Mouse (Mus musculus): ENCODE measurements around the gene Gm8369. TPM values are rescaled to one million over a fixed set of nuclear protein-coding genes. Genes with fewer than 3 reads are reported as not detected.
"Not testable (repeated sequence)": the region's sequence is repeated elsewhere in the genome, so short reads cannot be mapped to it uniquely, and the experiment has no call there.

The Gm8369 gene
- total and polyA plus RNA-seq, 2 experiments from 2014 or later: not detected

DNA sequence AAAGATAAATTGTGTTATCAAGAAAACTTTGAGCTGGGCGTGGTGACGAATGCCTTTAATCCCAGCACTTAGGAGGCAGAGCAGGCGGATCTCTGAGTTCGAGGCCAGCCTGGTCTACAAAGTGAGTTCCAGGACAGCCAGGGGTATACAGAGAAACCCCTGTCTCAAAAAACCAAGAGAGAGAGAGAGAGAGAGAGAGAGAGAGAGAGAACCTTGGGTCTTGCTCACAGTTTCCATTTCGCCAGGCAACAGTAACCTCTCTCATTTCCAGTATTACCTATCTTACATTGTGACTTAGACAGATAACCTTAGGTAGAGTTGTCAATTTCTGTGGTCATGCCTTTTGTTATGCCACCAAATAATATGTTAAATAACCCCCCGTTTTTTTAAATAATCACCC lies 10.6 kb downstream of the Gm8369 start:
- H3K9me3 ChIP-seq (replicated peaks; ENCODE audit: control insufficient read depth, low read length): no peaks in the 10 kb centered on the region
- no peak overlapping the region for H3K4me2 ChIP-seq (ENCODE audit: low read depth, low read length)
- no peak overlapping the region for H3K4me3 ChIP-seq (ENCODE audit: low read depth, low read length)
- H3K9ac ChIP-seq (replicated peaks; ENCODE audit: low read depth, low read length): no peak overlapping the region
- WGBS: 61% methylated on average over 6 of the region's 6 CpGs
- no peaks in the 10 kb centered on the region for H3K27me3 ChIP-seq (ENCODE audit: control insufficient read depth, insufficient read depth, low read length)
- ATAC-seq (ENCODE audit: insufficient read depth, low read depth) (no peak), DNase-seq (ENCODE audit: low spot score) (no peak)
- no peak overlapping the region for H3K27ac ChIP-seq (ENCODE audit: low read depth)
- H3K4me1 ChIP-seq (ENCODE audit: control insufficient read depth, insufficient read depth): no peaks in the 10 kb centered on the region
- TF ChIP-seq CTCF (IDR thresholded peaks at IDR 0.05; ENCODE audit: low read depth) (no peak), EP300 (IDR thresholded peaks at IDR 0.05; ENCODE audit: low read depth) (no peak)
- H3K36me3 ChIP-seq (replicated peaks; ENCODE audit: control insufficient read depth, insufficient read depth, low read length): no peaks in the 10 kb centered on the region

- H3K27me3 ChIP-seq (ENCODE audit: control insufficient read depth, insufficient read depth, low read length); ATAC-seq (ENCODE audit: insufficient read depth, low read depth); H3K9ac ChIP-seq (replicated peaks; ENCODE audit: low read depth, low read length); H3K4me3 ChIP-seq (ENCODE audit: low read depth, low read length); DNase-seq (ENCODE audit: low spot score); H3K4me2 ChIP-seq (ENCODE audit: low read depth, low read length); H3K4me1 ChIP-seq (ENCODE audit: control insufficient read depth, insufficient read depth); H3K27ac ChIP-seq (ENCODE audit: low read depth); H3K36me3 ChIP-seq (replicated peaks; ENCODE audit: control insufficient read depth, insufficient read depth, low read length); H3K9me3 ChIP-seq (replicated peaks; ENCODE audit: control insufficient read depth, low read length): not testable (repeated sequence)
- 59% methylated on average over 1 of the region's 1 CpGs for WGBS
These were observed 11.6 kb downstream of the Gm8369 start for GRCm38 (mm10) chr19:11497300-11497699.

GRCm38 (mm10) chr19:11500796-11501195 lies 15.1 kb downstream of the Gm8369 start:
- no peak overlapping the region for H3K4me2 ChIP-seq (ENCODE audit: low read depth, low read length)
- H3K27me3 ChIP-seq (ENCODE audit: control insufficient read depth, insufficient read depth, low read length): no peaks in the 10 kb centered on the region
- no peak overlapping the region for H3K9ac ChIP-seq (replicated peaks; ENCODE audit: low read depth, low read length)
- H3K4me1 ChIP-seq (ENCODE audit: control insufficient read depth, insufficient read depth): no peaks in the 10 kb centered on the region
- H3K9me3 ChIP-seq (replicated peaks; ENCODE audit: control insufficient read depth, low read length): no peaks in the 10 kb centered on the region
- ATAC-seq (ENCODE audit: insufficient read depth, low read depth): no peak
- WGBS: 69% methylated on average over 1 of the region's 1 CpGs
- DNase-seq (ENCODE audit: low spot score): no peak
- no peak overlapping the region for H3K27ac ChIP-seq (ENCODE audit: low read depth)
- no peaks in the 10 kb centered on the region for H3K36me3 ChIP-seq (replicated peaks; ENCODE audit: control insufficient read depth, insufficient read depth, low read length)
- TF ChIP-seq EP300 (IDR thresholded peaks at IDR 0.05; ENCODE audit: low read depth): no peak
- TF ChIP-seq CTCF (IDR thresholded peaks at IDR 0.05; ENCODE audit: low read depth): no peak
- H3K4me3 ChIP-seq (ENCODE audit: low read depth, low read length): no peak overlapping the region

DNA sequence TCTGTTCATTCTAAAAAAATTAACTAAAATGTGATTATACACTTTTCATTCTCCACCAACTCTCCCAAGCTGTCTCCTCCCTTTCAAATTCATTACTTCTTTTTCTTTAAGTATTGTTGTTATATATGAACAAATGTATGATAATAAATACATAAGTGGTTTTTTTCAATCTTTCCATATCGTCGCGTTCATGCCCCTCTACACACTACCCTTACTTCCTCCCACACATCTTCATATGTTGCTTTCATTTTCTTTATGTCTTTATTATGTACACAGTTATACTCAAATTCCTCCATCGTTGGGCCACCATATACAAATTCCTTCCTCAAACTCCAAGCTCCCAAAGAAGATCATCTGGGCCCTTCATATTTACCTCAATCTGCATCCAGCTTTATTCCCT lies 15.6 kb downstream of the Gm8369 start:
- WGBS: 67% methylated on average over 4 of the region's 4 CpGs
- Histone ChIP-seq H3K9ac (replicated peaks; ENCODE audit: low read depth, low read length) (no peak overlapping the region), H3K4me1 (ENCODE audit: control insufficient read depth, insufficient read depth) (no peaks in the 10 kb centered on the region), H3K36me3 (replicated peaks; ENCODE audit: control insufficient read depth, insufficient read depth, low read length) (no peaks in the 10 kb centered on the region), H3K4me2 (ENCODE audit: low read depth, low read length) (no peak overlapping the region), H3K9me3 (replicated peaks; ENCODE audit: control insufficient read depth, low read length) (no peaks in the 10 kb centered on the region), H3K27me3 (ENCODE audit: control insufficient read depth, insufficient read depth, low read length) (no peaks in the 10 kb centered on the region), H3K4me3 (ENCODE audit: low read depth, low read length) (no peak overlapping the region), H3K27ac (ENCODE audit: low read depth) (no peak overlapping the region)
- ATAC-seq (ENCODE audit: insufficient read depth, low read depth) (no peak), DNase-seq (ENCODE audit: low spot score) (no peak)
- TF ChIP-seq CTCF (IDR thresholded peaks at IDR 0.05; ENCODE audit: low read depth): no peak
- TF ChIP-seq EP300 (IDR thresholded peaks at IDR 0.05; ENCODE audit: low read depth): no peak

DNA sequence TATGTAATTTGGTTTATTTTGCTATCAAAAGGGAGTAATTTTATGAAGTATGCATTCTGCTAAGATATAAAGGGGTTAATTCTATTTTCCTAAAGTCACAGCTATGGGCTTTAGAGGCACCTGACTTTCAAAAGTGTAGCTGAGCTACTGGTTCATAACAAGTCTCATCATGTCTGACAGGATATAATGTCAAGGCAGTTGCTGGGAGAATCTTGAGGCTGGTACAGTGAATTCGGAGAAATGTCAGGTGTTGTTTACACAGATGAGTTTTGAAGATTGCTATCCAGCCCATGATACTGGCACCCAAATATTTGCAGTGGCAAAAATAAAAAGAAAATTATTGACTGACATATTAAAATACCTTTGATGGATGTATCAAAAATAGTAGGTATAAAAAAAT lies 19.1 kb downstream of the Gm8369 start:
- H3K27ac ChIP-seq (ENCODE audit: low read depth): no peak overlapping the region
- H3K4me1 ChIP-seq (ENCODE audit: control insufficient read depth, insufficient read depth): no peaks in the 10 kb centered on the region
- H3K27me3 ChIP-seq (ENCODE audit: control insufficient read depth, insufficient read depth, low read length): no peaks in the 10 kb centered on the region
- no peak for TF ChIP-seq EP300 (IDR thresholded peaks at IDR 0.05; ENCODE audit: low read depth)
- TF ChIP-seq CTCF (IDR thresholded peaks at IDR 0.05; ENCODE audit: low read depth): no peak
- no peaks in the 10 kb centered on the region for H3K9me3 ChIP-seq (replicated peaks; ENCODE audit: control insufficient read depth, low read length)
- 63% methylated on average over 1 of the region's 1 CpGs for WGBS
- H3K36me3 ChIP-seq (replicated peaks; ENCODE audit: control insufficient read depth, insufficient read depth, low read length): no peaks in the 10 kb centered on the region
- no peak overlapping the region for H3K4me2 ChIP-seq (ENCODE audit: low read depth, low read length)
- ATAC-seq (ENCODE audit: insufficient read depth, low read depth): no peak
- no peak overlapping the region for H3K4me3 ChIP-seq (ENCODE audit: low read depth, low read length)
- DNase-seq (ENCODE audit: low spot score): no peak
- no peak overlapping the region for H3K9ac ChIP-seq (replicated peaks; ENCODE audit: low read depth, low read length)

GRCm38 (mm10) chr19:11513458-11513857 lies 27.7 kb downstream of the Gm8369 start:
- Histone ChIP-seq H3K9me3 (replicated peaks; ENCODE audit: control insufficient read depth, low read length) (no peaks in the 10 kb centered on the region), H3K27me3 (ENCODE audit: control insufficient read depth, insufficient read depth, low read length) (no peaks in the 10 kb centered on the region), H3K4me2 (ENCODE audit: low read depth, low read length) (no peak overlapping the region), H3K36me3 (replicated peaks; ENCODE audit: control insufficient read depth, insufficient read depth, low read length) (no peaks in the 10 kb centered on the region), H3K4me1 (ENCODE audit: control insufficient read depth, insufficient read depth) (no peaks in the 10 kb centered on the region), H3K27ac (ENCODE audit: low read depth) (no peak overlapping the region), H3K4me3 (ENCODE audit: low read depth, low read length) (no peak overlapping the region), H3K9ac (replicated peaks; ENCODE audit: low read depth, low read length) (no peak overlapping the region)
- DNase-seq (ENCODE audit: low spot score): no peak
- 23% methylated on average over 1 of the region's 1 CpGs for WGBS
- ATAC-seq (ENCODE audit: insufficient read depth, low read depth): no peak
- TF ChIP-seq CTCF (IDR thresholded peaks at IDR 0.05; ENCODE audit: low read depth): no peak

Measured in heart, postnatal 0 days (tissue).